Mouse (Mus musculus): ENCODE data around the gene Lama2.

DNA sequence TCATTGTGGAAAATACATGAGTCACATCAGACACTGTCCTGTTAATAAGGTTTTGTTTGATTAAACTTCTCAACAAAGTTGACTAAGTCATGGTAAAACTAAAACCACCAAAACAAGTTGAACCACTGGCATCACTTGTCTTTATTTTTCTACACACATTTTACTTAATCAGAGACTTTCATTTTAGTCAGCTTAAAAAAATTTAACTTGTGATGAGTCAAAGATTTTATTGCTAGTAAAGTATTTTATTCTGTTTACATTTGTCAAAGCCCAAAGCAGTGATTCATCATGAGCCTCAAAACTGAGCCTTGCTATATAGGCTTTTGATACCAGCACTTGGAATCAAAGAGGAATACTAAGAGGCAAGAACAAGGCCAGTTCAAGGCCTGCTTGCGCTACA is 369.8 kb downstream of the Lama2 start:
- no peak for TF ChIP-seq CTCF (IDR thresholded peaks at IDR 0.05; ENCODE audit: borderline replicate concordance, insufficient read depth, low read length)
- TF ChIP-seq POLR2A (IDR thresholded peaks at IDR 0.05; ENCODE audit: low read depth, low read length): no peak
